Mouse (Mus musculus): Measurements from ENCODE around the gene B3gnt2.

- TF ChIP-seq MAZ (IDR thresholded peaks at IDR 0.05; ENCODE audit: low read depth, low read length) (no peak), MYC (IDR thresholded peaks at IDR 0.05; ENCODE audit: low read depth, low read length) (no peak), ELF1 (IDR thresholded peaks at IDR 0.05; ENCODE audit: low read depth, low read length) (no peak), RAD21 (IDR thresholded peaks at IDR 0.05; ENCODE audit: low read depth, low read length) (no peak), CTCF (IDR thresholded peaks at IDR 0.05 in 2 of 3, conservative IDR thresholded peaks at IDR 0.05 in 1 of 3; ENCODE audit: control insufficient read depth in 1 of 3, insufficient read depth in 1 of 3, low read depth in 2 of 3, low read length in 3 of 3, poor library complexity in 1 of 3, severe bottlenecking in 1 of 3) (no peak), USF1 (IDR thresholded peaks at IDR 0.05; ENCODE audit: low read depth, low read length) (no peak), ETS1 (IDR thresholded peaks at IDR 0.05; ENCODE audit: low read depth, low read length) (no peak), POLR2AphosphoS2 (IDR thresholded peaks at IDR 0.05; ENCODE audit: low read length) (no peak), EP300 (IDR thresholded peaks at IDR 0.05; ENCODE audit: low read depth in 1 of 2, low read length in 2 of 2) (no peak), BHLHE40 (IDR thresholded peaks at IDR 0.05; ENCODE audit: borderline replicate concordance, low read depth, low read length) (no peak), RCOR1 (IDR thresholded peaks at IDR 0.05; ENCODE audit: low read depth, low read length) (no peak), GABPA (IDR thresholded peaks at IDR 0.05; ENCODE audit: low read depth, low read length) (no peak)
Measured at GRCm38 (mm10) chr11:22891876-22892275, 31.1 kb upstream of the B3gnt2 start.
